Mouse (Mus musculus) hindbrain, postnatal 0 days (tissue): ENCODE data around the gene Tpm1. TPM values are rescaled to one million over a fixed set of nuclear protein-coding genes. Genes with fewer than 3 reads are reported as not detected.

ENCODE experiments used
- ATAC-seq: fragments of 200-750 bp; cut with Nextera tagmentation; 2 replicates; pipeline ENCODE4 v1.8.0; 2017; ENCODE audit warnings: mild to moderate bottlenecking, moderate TSS enrichment, moderate library complexity
- DNase-seq: peaks from one replicate; pipeline ENCODE4 v3.0.0-alpha.2; 2015; ENCODE audit warnings: low spot score
- H3K27ac ChIP-seq: fragments of 300-500 bp; sonication (generic); 2 replicates; pipeline ENCODE4 v1.5.1; 2014; ENCODE audit warnings: mild to moderate bottlenecking
- H3K27me3 ChIP-seq: fragments of 300-500 bp; sonication (generic); 2 replicates; pipeline ENCODE4 v1.6.1; 2014; ENCODE audit warnings: low read length, mixed read lengths; ENCODE audit not compliant: insufficient read depth
- H3K36me3 ChIP-seq: fragments of 300-500 bp; sonication (generic); 2 replicates; pipeline ENCODE4 v1.6.1; 2014; ENCODE audit warnings: low read length, mixed read lengths; ENCODE audit not compliant: insufficient read depth
- H3K4me1 ChIP-seq: fragments of 300-500 bp; sonication (generic); 2 replicates; pipeline ENCODE4 v1.6.1; 2014; ENCODE audit warnings: antibody characterized with exemption, low read length, mixed read lengths; ENCODE audit not compliant: insufficient read depth
- H3K4me2 ChIP-seq: fragments of 300-500 bp; sonication (generic); 2 replicates; pipeline ENCODE4 v1.6.1; 2014; ENCODE audit warnings: low read depth, mild to moderate bottlenecking, low read length, moderate library complexity, mixed read lengths
- H3K4me3 ChIP-seq: fragments of 300-500 bp; sonication (generic); 2 replicates; pipeline ENCODE4 v1.5.1; 2014; ENCODE audit warnings: low read length
- H3K9ac ChIP-seq: fragments of 300-500 bp; sonication (generic); replicated peaks from 2 replicates; pipeline ENCODE4 v1.6.1; 2014; ENCODE audit warnings: mild to moderate bottlenecking, low read length, moderate library complexity, mixed read lengths
- H3K9me3 ChIP-seq: fragments of 300-500 bp; sonication (generic); 2 replicates; pipeline ENCODE4 v1.6.1; 2016; ENCODE audit warnings: low read length, mixed read lengths
- CTCF ChIP-seq: IDR thresholded peaks from 2 replicates; pipeline ENCODE4 v1.5.1; 2016; ENCODE audit warnings: antibody characterized with exemption, control low read depth, low read depth
- WGBS: fragments of 180-500 bp; shearing (Covaris S2); extraction: QIAGEN DNeasy Blood & Tissue Kit; methylation state at CpG from one replicate; pipeline ENCODE4 v1.1.7; 2014; 5-methylcytosine and 5-hydroxymethylcytosine counted together
- polyA plus RNA-seq: library from polyadenylated mRNA; unstranded; fragments of >200 nt; fragmentation: Nextera tagmentation; extraction: Ambion mirVana; gene quantifications from 2 replicates; pipeline ENCODE4 v1.2.1, GENCODE M21; 2015
- total RNA-seq: library from RNA; depleted of rRNA; stranded (reverse); fragments of >200 nt; gene quantifications from 2 replicates; pipeline ENCODE4 v1.2.3, GENCODE M21; 2014; rRNA removed

Gene Tpm1
- total RNA-seq (98.8 and 120 TPM in 2 replicates), polyA plus RNA-seq (177 and 180 TPM in 2 replicates)

- DNase-seq (peak; percentile 62), ATAC-seq (peak; percentile 50)
- H3K27me3 ChIP-seq, result no peaks in the 10 kb centered on the region
- peaks cover 19% of the 10 kb centered on the region; the same call in 1 of the 2 replicates for H3K4me1 ChIP-seq
- H3K4me2 ChIP-seq, result peak within 1 kb of the TSS; percentile 96
- H3K36me3 ChIP-seq, result no peaks in the 10 kb centered on the region
- H3K9me3 ChIP-seq, result no peaks in the 10 kb centered on the region
- peak within 1 kb of the TSS; percentile 54 for H3K4me3 ChIP-seq
- peak within 1 kb of the TSS; percentile 54 for H3K9ac ChIP-seq
- 0 out of 2 replicates have a peak, but pooled peaks have one; percentile 4 for TF ChIP-seq CTCF
- WGBS, result 1% methylated on average over 51 of the region's 51 CpGs
- no peak within 1 kb of the TSS for H3K27ac ChIP-seq
Measured at GRCm38 (mm10) chr9:67049086-67049824, at the start of gene Tpm1. Gene Tpm1 (minus strand): TSS chr9:67049406.

- H3K9me3 ChIP-seq, result no peaks in the 10 kb centered on the region
- H3K9ac ChIP-seq, result no peak overlapping the region
- no peaks in the 10 kb centered on the region for H3K27me3 ChIP-seq
- no peak overlapping the region for H3K4me2 ChIP-seq
- no peak overlapping the region for H3K27ac ChIP-seq
- H3K4me1 ChIP-seq, result no peaks in the 10 kb centered on the region
- no peak for TF ChIP-seq CTCF
- H3K36me3 ChIP-seq, result no peaks in the 10 kb centered on the region
- no peak overlapping the region for H3K4me3 ChIP-seq
- DNase-seq (no peak), ATAC-seq (no peak)
- WGBS, result 93% methylated on average over 2 of the region's 2 CpGs
Measured at GRCm38 (mm10) chr9:67094371-67094770, 45.2 kb upstream of the Tpm1 start.

- ATAC-seq, result no peak
- H3K4me2 ChIP-seq, result no peak overlapping the region
- WGBS, result 73% methylated on average over 4 of the region's 4 CpGs
Measured at GRCm38 (mm10) chr9:67092210-67092609, 43.0 kb upstream of the Tpm1 start.

GRCm38 (mm10) chr9:67091598-67091997 lies 42.4 kb upstream of the Tpm1 start:
- TF ChIP-seq CTCF, result no peak
- Histone ChIP-seq H3K27me3 (no peaks in the 10 kb centered on the region), H3K9ac (no peak overlapping the region), H3K9me3 (no peaks in the 10 kb centered on the region), H3K4me3 (no peak overlapping the region), H3K27ac (no peak overlapping the region), H3K4me1 (no peaks in the 10 kb centered on the region), H3K4me2 (no peak overlapping the region), H3K36me3 (no peaks in the 10 kb centered on the region)
- ATAC-seq (no peak), DNase-seq (no peak)
- WGBS, result 65% methylated on average over 7 of the region's 7 CpGs

More at GRCm38 (mm10) chr9:67092210-67092609, 43.0 kb upstream of the Tpm1 start:
- H3K9ac ChIP-seq, result no peak overlapping the region
- DNase-seq, result no peak
- TF ChIP-seq CTCF, result no peak
- no peaks in the 10 kb centered on the region for H3K36me3 ChIP-seq
- H3K4me1 ChIP-seq, result no peaks in the 10 kb centered on the region
- no peak overlapping the region for H3K27ac ChIP-seq
- H3K9me3 ChIP-seq, result no peaks in the 10 kb centered on the region
- H3K4me3 ChIP-seq, result no peak overlapping the region
- no peaks in the 10 kb centered on the region for H3K27me3 ChIP-seq

GRCm38 (mm10) chr9:67091151-67091550 lies 41.9 kb upstream of the Tpm1 start:
- Histone ChIP-seq H3K4me3 (no peak overlapping the region), H3K27ac (no peak overlapping the region), H3K9ac (no peak overlapping the region), H3K27me3 (no peaks in the 10 kb centered on the region), H3K4me1 (no peaks in the 10 kb centered on the region), H3K4me2 (no peak overlapping the region), H3K36me3 (no peaks in the 10 kb centered on the region), H3K9me3 (no peaks in the 10 kb centered on the region)
- DNase-seq, result no peak
- no peak for ATAC-seq
- WGBS, result 91% methylated on average over 11 of the region's 11 CpGs
- no peak for TF ChIP-seq CTCF

- 88% methylated on average over 1 of the region's 1 CpGs for WGBS
- Histone ChIP-seq H3K27ac (no peak overlapping the region), H3K4me2 (no peak overlapping the region), H3K36me3 (no peaks in the 10 kb centered on the region), H3K27me3 (no peaks in the 10 kb centered on the region), H3K4me3 (no peak overlapping the region), H3K4me1 (no peaks in the 10 kb centered on the region), H3K9me3 (no peaks in the 10 kb centered on the region), H3K9ac (0 out of 2 replicates have a peak overlapping the region, but pooled peaks have one; percentile 9)
- TF ChIP-seq CTCF, result no peak
- ATAC-seq (no peak), DNase-seq (no peak)
Measured at GRCm38 (mm10) chr9:67090633-67091045, 41.4 kb upstream of the Tpm1 start.

- no peak for TF ChIP-seq CTCF
- Histone ChIP-seq H3K36me3 (no peaks in the 10 kb centered on the region), H3K4me3 (no peak overlapping the region), H3K9me3 (no peaks in the 10 kb centered on the region), H3K27ac (no peak overlapping the region), H3K27me3 (no peaks in the 10 kb centered on the region), H3K4me2 (no peak overlapping the region), H3K9ac (no peak overlapping the region), H3K4me1 (no peaks in the 10 kb centered on the region)
- DNase-seq (no peak), ATAC-seq (no peak)
- 60% methylated on average over 5 of the region's 5 CpGs for WGBS
Measured at GRCm38 (mm10) chr9:67089167-67089566, 40.0 kb upstream of the Tpm1 start.
